Mouse (Mus musculus): ENCODE data around the gene Usb1.

DNA sequence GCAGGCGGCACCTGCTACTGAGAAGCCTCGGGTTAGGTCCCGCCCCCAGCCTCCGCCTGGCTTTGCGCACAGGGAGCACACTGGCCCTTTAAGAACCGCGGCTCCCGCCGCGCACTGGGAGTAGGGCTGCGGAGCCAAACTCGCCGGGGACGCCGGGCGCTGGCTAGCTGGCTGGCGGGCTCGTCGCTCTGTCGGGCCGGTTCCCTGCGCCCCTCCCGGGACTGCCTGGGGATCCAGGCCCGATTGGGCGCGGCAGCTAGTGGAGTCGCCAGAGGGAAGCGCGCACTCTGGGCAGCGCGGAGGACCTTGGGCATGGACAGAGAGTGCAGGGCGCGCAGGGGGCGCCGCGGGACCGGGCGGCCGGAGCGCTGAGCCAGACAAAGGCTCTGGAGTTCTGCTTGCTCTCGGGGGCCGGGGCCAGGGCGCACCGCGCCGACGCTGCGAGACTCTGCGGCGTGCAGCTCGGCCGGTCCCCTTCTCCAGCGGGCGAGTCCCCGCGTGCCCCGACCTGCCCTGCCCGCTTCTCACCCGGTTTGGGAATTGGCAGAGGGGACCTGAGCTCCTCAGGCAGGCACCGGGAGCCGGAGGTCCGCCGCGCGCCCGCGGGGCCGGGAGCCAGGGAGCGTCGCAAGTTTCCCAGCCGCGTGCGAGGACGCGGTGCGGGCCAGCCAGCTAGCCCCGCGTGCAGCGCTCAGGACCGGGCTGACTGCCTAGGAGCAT is 20.2 kb downstream of the Usb1 start, which contains the start of gene Mmp15:
- TF ChIP-seq POLR2A (IDR thresholded peaks at IDR 0.05; ENCODE audit: low read depth, low read length) (no peak), CTCF (IDR thresholded peaks at IDR 0.05; ENCODE audit: borderline replicate concordance, insufficient read depth, low read length) (no peak)

Data from embryonic fibroblast, embryonic 13.5 days (primary cell).